Mouse (Mus musculus) intestine, postnatal 0 days (tissue): ENCODE data around the gene Gm26938. TPM values are rescaled to one million over a fixed set of nuclear protein-coding genes. Genes with fewer than 3 reads are reported as not detected.

Experiments
- ATAC-seq: fragments of 200-750 bp; cut with Nextera tagmentation; 2 replicates; pipeline ENCODE4 v1.8.0; 2017; ENCODE audit warnings: mild to moderate bottlenecking, moderate TSS enrichment, moderate library complexity
- H3K27ac ChIP-seq: fragments of 300-500 bp; sonication (generic); 2 replicates; pipeline ENCODE4 v1.5.1; 2014; ENCODE audit warnings: mild to moderate bottlenecking, low read depth, low read length, moderate library complexity
- H3K27me3 ChIP-seq: fragments of 300-500 bp; sonication (generic); replicated peaks from 2 replicates; pipeline ENCODE4 v1.6.1; 2014; ENCODE audit warnings: low read length, mixed read lengths; ENCODE audit not compliant: control insufficient read depth, insufficient read depth
- H3K36me3 ChIP-seq: fragments of 300-500 bp; sonication (generic); 2 replicates; pipeline ENCODE4 v1.6.1; 2014; ENCODE audit warnings: mild to moderate bottlenecking, moderate library complexity; ENCODE audit not compliant: control insufficient read depth, insufficient read depth
- H3K4me1 ChIP-seq: fragments of 300-500 bp; sonication (generic); replicated peaks from 2 replicates; pipeline ENCODE4 v1.6.1; 2014; ENCODE audit warnings: antibody characterized with exemption, low read length, mixed read lengths; ENCODE audit not compliant: control insufficient read depth, insufficient read depth
- H3K4me2 ChIP-seq: fragments of 300-500 bp; sonication (generic); replicated peaks from 2 replicates; pipeline ENCODE4 v1.6.1; 2014; ENCODE audit warnings: low read depth, mild to moderate bottlenecking, moderate library complexity
- H3K4me3 ChIP-seq: fragments of 300-500 bp; sonication (generic); 2 replicates; pipeline ENCODE4 v1.5.1; 2014; ENCODE audit warnings: low read depth, low read length
- H3K9ac ChIP-seq: fragments of 300-500 bp; sonication (generic); 2 replicates; pipeline ENCODE4 v1.6.1; 2014; ENCODE audit warnings: mild to moderate bottlenecking, low read depth, low read length
- H3K9me3 ChIP-seq: fragments of 300-500 bp; sonication (generic); 2 replicates; pipeline ENCODE4 v1.6.1; 2016; ENCODE audit warnings: mixed run types; ENCODE audit not compliant: control insufficient read depth
- CTCF ChIP-seq: sonication (generic); IDR thresholded peaks from 2 replicates; pipeline ENCODE4 v1.5.1; 2016; ENCODE audit warnings: low read depth, mild to moderate bottlenecking, control low read depth, antibody characterized with exemption, moderate library complexity
- WGBS: fragments of 180-500 bp; shearing (Covaris S2); extraction: QIAGEN DNeasy Blood & Tissue Kit; methylation state at CpG from one replicate; pipeline ENCODE4 v1.1.7; 2014; 5-methylcytosine and 5-hydroxymethylcytosine counted together
- polyA plus RNA-seq: library from polyadenylated mRNA; unstranded; fragments of >200 nt; fragmentation: Nextera tagmentation; extraction: Ambion mirVana; gene quantifications from 2 replicates; pipeline ENCODE4 v1.2.1, GENCODE M21; 2015

Gm26938 gene
- polyA plus RNA-seq, 1 experiment from 2014 or later, result not detected

DNA sequence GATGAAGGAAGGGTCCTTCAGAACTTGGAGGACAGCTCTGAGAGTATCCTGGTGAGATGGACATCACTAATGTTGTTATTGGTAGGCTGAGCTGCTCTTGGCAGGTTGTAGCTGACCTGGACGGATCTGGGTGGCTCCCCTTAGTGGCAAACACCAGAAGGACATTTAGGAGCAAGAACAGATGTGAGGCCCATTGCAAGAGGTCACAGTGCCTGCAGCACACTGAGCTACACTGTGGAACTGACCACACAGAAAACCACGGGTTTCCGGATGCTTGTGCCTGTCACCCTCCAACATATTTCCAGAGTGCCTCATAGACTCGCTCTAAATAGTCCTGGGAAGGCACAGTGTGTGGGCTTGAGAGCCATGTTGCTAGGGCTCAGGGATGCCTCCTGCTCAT is 36.7 kb downstream of the Gm26938 start:
- peaks cover 8% of the 10 kb centered on the region for H3K4me1 ChIP-seq
- H3K27me3 ChIP-seq, result no peaks in the 10 kb centered on the region
- no peak overlapping the region for H3K4me3 ChIP-seq
- no peaks in the 10 kb centered on the region for H3K9me3 ChIP-seq
- WGBS, result 49% methylated on average over 4 of the region's 4 CpGs
- H3K9ac ChIP-seq, result no peak overlapping the region
- H3K4me2 ChIP-seq, result no peak overlapping the region
- no peaks in the 10 kb centered on the region for H3K36me3 ChIP-seq
- no peak for ATAC-seq
- H3K27ac ChIP-seq, result no peak overlapping the region
- peak; percentile 39 for TF ChIP-seq CTCF

DNA sequence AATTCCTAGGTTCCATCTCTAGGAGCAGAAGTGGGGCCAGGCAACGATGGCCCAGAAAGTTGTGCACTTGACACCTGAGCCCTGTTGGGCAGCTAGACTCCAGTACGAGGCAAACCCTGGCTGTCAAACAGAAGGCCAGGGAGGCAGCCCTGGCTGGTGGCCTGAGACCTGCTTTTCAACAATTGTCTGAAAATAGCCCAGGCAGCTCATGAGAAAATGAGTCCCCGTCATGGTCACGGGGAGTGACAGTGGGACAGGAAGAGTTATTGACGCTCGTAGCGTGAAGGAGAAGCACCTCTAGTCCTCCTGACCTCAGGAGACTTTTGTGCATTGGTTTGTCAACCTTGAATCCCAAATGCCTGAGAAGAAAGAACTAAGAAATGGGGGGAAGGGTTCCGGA is 44.8 kb downstream of the Gm26938 start:
- no peak for TF ChIP-seq CTCF
- Histone ChIP-seq H3K27ac (no peak overlapping the region), H3K4me1 (no peaks in the 10 kb centered on the region), H3K4me3 (no peak overlapping the region), H3K36me3 (no peaks in the 10 kb centered on the region), H3K27me3 (no peaks in the 10 kb centered on the region), H3K4me2 (no peak overlapping the region), H3K9me3 (no peaks in the 10 kb centered on the region), H3K9ac (no peak overlapping the region)
- ATAC-seq, result no peak
- WGBS, result 84% methylated on average over 8 of the region's 8 CpGs

DNA sequence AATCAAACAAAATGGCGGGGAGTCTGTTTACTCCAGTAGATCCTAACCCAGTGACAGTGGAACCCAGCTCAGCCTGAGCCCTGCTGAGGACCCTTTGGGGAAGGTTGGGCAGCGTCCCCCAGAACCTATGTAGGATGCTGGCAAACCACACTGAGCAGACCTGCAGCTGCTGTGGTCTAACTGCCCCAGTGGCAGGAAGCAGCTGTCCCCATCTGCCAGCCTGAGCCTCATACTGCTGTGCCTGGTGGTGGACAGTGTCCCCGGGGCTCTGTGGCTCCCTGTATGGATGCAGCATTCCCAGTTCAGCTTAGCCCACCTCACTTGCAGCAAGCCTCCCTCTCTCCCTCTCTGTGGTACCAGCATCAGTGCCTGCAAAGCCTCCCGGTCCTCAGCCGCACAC is 49.2 kb downstream of the Gm26938 start:
- Histone ChIP-seq H3K9me3 (no peaks in the 10 kb centered on the region), H3K4me3 (no peak overlapping the region), H3K36me3 (peaks cover 14% of the 10 kb centered on the region), H3K27me3 (no peaks in the 10 kb centered on the region), H3K27ac (no peak overlapping the region), H3K4me1 (0 out of 2 replicates have a peak, but pooled peaks cover 5% of the 10 kb centered on the region), H3K4me2 (no peak overlapping the region), H3K9ac (no peak overlapping the region)
- no peak for ATAC-seq
- no peak for TF ChIP-seq CTCF
- 75% methylated on average over 5 of the region's 5 CpGs for WGBS

DNA sequence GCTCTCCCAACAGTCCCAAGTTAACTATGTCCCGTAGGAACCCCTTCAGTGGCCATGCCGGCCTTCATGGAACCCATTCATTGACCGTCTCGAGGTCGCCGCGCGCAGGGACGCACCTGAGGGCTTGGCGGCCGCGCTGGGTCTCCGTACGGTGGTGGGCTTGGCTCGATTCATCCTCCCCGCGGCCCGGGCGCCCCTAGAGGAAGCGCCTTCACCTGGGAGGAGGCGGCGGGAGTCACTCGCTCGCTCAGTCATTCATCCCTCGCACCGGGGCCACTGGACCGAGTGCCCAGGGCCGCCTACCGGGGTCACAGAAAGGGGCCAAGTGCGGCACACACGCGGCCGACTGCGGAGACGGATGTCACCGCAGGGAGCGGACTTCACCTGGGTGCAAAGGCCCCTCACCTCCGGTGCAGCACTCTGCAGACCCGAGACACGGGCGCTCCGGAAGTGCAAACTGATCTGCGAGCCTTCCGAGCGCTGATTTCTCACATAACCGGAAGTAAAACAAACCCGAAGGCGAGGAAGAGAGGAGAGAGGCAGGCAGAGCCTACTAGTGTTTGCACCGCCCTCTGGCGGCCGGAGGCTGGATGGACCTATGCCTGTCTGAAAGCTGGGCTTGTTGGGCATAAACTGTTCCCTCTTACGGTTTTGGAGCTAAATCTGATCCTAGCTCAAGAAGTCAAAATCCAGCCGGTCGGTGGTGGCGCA is 50.8 kb downstream of the Gm26938 start, which contains the start of gene Ints1:
Gene Ints1, minus strand, starts transcription at position 459 of the 711 bp plus-strand sequence.
- peak within 1 kb of the TSS; percentile 46; the same call in 1 of the 2 replicates for H3K27ac ChIP-seq
- under 1% methylated on average over 55 of the region's 55 CpGs for WGBS

DNA sequence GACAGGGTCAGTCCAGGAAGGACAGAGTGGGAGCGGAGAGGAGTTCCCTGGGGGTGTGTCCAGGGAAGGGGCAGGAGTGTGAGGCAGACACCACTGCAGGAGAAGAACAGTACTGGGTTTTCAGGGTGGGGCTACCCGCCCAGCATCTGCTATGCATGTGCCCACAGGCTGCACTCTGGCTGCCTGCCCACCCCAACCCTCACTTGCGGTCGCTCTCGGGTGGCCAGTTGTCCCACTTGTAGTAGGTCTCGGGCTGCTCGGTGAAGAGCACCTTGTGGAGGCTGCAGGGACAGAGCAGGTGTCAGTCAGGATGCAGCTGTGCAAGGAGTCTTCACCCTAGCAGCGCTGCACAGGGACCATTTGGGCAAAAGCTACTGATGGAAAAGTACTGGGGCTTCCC is 58.0 kb downstream of the Gm26938 start:
- H3K27me3 ChIP-seq, result no peaks in the 10 kb centered on the region
- no peak for ATAC-seq
- peaks cover 93% of the 10 kb centered on the region for H3K36me3 ChIP-seq
- H3K4me1 ChIP-seq, result no peaks in the 10 kb centered on the region
- no peak overlapping the region for H3K9ac ChIP-seq
- no peak overlapping the region for H3K4me3 ChIP-seq
- 90% methylated on average over 8 of the region's 8 CpGs for WGBS
- no peak for TF ChIP-seq CTCF
- H3K27ac ChIP-seq, result no peak overlapping the region
- no peak overlapping the region for H3K4me2 ChIP-seq
- H3K9me3 ChIP-seq, result no peaks in the 10 kb centered on the region

More for the DNA sequence above, 50.8 kb downstream of the Gm26938 start, which contains the start of gene Ints1:
- Histone ChIP-seq H3K27me3 (no peaks in the 10 kb centered on the region), H3K9me3 (no peaks in the 10 kb centered on the region), H3K9ac (peak within 1 kb of the TSS; percentile 80), H3K4me2 (peak within 1 kb of the TSS; percentile 77), H3K36me3 (peaks cover 30% of the 10 kb centered on the region), H3K4me1 (0 out of 2 replicates have a peak, but pooled peaks cover 5% of the 10 kb centered on the region), H3K4me3 (peak within 1 kb of the TSS; percentile 76)
- peak; percentile 96 for TF ChIP-seq CTCF
- ATAC-seq, result peak; percentile 80

DNA sequence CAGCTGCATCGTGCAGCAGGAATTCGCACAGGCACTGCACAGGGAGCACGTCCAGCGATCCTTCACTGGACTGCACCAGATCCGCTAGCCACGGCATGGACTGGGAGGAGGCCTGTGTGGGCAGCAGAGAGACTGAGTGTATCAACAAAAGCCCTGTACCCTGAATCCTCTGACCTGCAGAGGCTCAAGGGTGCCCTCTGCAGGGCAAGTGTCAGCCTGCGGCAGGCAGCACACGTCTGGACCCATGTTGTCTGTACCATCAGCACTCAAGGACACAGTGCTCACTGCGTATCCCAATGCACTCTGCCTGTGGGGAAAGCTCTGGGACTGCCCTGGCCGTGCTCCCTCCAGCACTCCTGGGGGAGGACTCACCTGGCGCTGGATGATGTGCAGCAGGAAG is 61.9 kb downstream of the Gm26938 start:
- H3K27me3 ChIP-seq, result no peaks in the 10 kb centered on the region
- peaks cover 94% of the 10 kb centered on the region for H3K36me3 ChIP-seq
- no peak overlapping the region for H3K4me2 ChIP-seq
- H3K4me3 ChIP-seq, result no peak overlapping the region
- no peak for ATAC-seq
- no peaks in the 10 kb centered on the region for H3K4me1 ChIP-seq
- TF ChIP-seq CTCF, result peak; percentile 75
- WGBS, result 71% methylated on average over 11 of the region's 11 CpGs
- no peaks in the 10 kb centered on the region for H3K9me3 ChIP-seq
- no peak overlapping the region for H3K27ac ChIP-seq
- no peak overlapping the region for H3K9ac ChIP-seq
